Mouse (Mus musculus): ENCODE results near the gene Sipa1.

GRCm38 (mm10) chr19:5687738-5688137 is 24.2 kb upstream of the Sipa1 start:
- TF ChIP-seq TAL1 (IDR thresholded peaks at IDR 0.05; ENCODE audit: low read length) (no peak), GATA1 (IDR thresholded peaks at IDR 0.05; ENCODE audit: low read length) (no peak)

Measured in erythroblast, embryonic 14.5 days (primary cell).